ENCODE assay signal across 16 mouse cellular contexts in the genomic region with DNA sequence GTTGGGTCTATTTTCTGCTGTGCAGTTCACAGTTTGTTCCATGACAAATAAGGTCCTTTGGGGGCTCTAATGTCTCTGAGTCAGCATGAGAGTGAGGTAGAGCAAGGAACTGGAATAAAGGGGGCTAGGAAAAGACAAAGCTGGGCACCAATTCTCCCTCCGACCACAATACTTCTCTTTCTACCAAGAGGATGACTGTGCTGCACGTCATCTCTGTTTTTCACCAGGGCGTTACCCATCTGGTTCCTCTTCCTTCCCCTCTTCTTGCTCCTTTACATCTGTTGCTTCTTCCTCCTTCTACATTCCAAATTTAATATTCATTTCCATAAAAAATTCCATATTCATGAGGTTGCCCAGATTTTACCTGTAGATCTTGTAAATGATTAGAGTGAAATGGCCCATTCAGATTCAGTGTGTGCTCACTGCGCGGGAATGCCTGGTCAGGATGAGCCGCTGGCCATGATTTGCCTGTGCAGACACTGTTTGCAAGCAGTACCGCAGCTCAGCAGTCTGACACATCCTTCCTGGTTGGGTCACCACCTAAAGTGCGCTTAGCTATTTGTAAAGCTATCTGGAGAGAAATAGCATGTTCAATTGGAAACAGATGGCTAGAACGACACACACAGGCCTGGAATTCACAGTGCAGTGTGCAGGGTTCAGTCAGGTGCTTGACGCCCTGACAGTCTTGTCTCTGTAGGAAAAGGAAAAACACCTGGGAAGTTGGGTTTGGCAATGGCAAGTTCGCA.
DNase-seq lines count a peak whose midpoint lies in the region; ATAC-seq and TF ChIP-seq lines count a peak whose summit lies in the region.
"Had no signal": no experiment of that assay in that cellular context is flagged by ENCODE, and none has a peak within 500 bp of the region (broad histone marks: within the 10 kb centered on the region; RNA-seq: fewer than 3 reads in every experiment).

No protein-coding gene starts in this region.

- TF ChIP-seq EP300 in lung, postnatal 0 days (IDR thresholded peaks at IDR 0.05), result no peak

- 71% methylated on average over 11 of the region's 11 CpGs for WGBS in lung, postnatal 0 days

- H3K36me3 ChIP-seq in lung, postnatal 0 days (ENCODE audit: insufficient read depth, low read length), result no peaks in the 10 kb centered on the region
- H3K36me3 ChIP-seq: embryonic facial prominence, embryonic 15.5 days; limb, embryonic 15.5 days; neural tube, embryonic 13.5 days had no signal

- no peaks in the 10 kb centered on the region for H3K27me3 ChIP-seq in lung, postnatal 0 days (replicated peaks; ENCODE audit: insufficient read depth, low read length)
- H3K27me3 ChIP-seq: embryonic facial prominence, embryonic 15.5 days; limb, embryonic 15.5 days; neural tube, embryonic 13.5 days had no signal

- no peaks in the 10 kb centered on the region for H3K4me1 ChIP-seq in lung, postnatal 0 days (ENCODE audit: insufficient read depth, low read depth, low read length)
- H3K4me1 ChIP-seq: limb, embryonic 15.5 days; neural tube, embryonic 13.5 days had no signal

- ATAC-seq in common myeloid progenitor, adult 5-6 weeks (replicated peaks; ENCODE audit: low read depth, poor library complexity, severe bottlenecking), result peak; percentile 52; the same call in 1 of the 2 replicates
- peak; percentile 77 for ATAC-seq in granulocyte monocyte progenitor cell, adult 5-6 weeks (replicated peaks; ENCODE audit: poor library complexity, severe bottlenecking)
- ATAC-seq in monocyte, adult 5-6 weeks (replicated peaks; ENCODE audit: insufficient number of reproducible peaks, low FRiP score, low TSS enrichment, poor library complexity, severe bottlenecking), result peak; percentile 50; the same call in 1 of the 2 replicates
- no peak for ATAC-seq in lung, postnatal 0 days
- ATAC-seq: intestine, postnatal 0 days had no signal

- peak; percentile 3 for DNase-seq in kidney, postnatal 14 days
- no peak for DNase-seq in kidney, adult 18-20 months
- DNase-seq in adrenal gland, postnatal 25 days, result no peak
- no peak for DNase-seq in lung, postnatal 0 days (ENCODE audit: low spot score)
- no peak for DNase-seq in lung, postnatal 4 days
- DNase-seq: lung, postnatal 10 days; right cerebral cortex, adult 18-20 months; thymus, postnatal 36 days had no signal

- no peak overlapping the region for H3K4me2 ChIP-seq in lung, postnatal 0 days (replicated peaks; ENCODE audit: low read depth, low read length)
- H3K4me2 ChIP-seq: embryonic facial prominence, embryonic 15.5 days; limb, embryonic 15.5 days; neural tube, embryonic 13.5 days had no signal

- no peak overlapping the region for H3K4me3 ChIP-seq in lung, postnatal 0 days (ENCODE audit: low read depth, low read length)
- H3K4me3 ChIP-seq: embryonic facial prominence, embryonic 15.5 days; layer of hippocampus, adult 2 months; limb, embryonic 15.5 days; neural tube, embryonic 13.5 days had no signal

- TF ChIP-seq CTCF in lung, postnatal 0 days (IDR thresholded peaks at IDR 0.05), result no peak

- no peak overlapping the region for H3K27ac ChIP-seq in lung, postnatal 0 days (ENCODE audit: low read length)
- H3K27ac ChIP-seq: embryonic facial prominence, embryonic 15.5 days; layer of hippocampus, adult 2 months; limb, embryonic 15.5 days; neural tube, embryonic 13.5 days had no signal

- H3K9ac ChIP-seq in lung, postnatal 0 days (replicated peaks; ENCODE audit: low read depth), result no peak overlapping the region
- H3K9ac ChIP-seq: embryonic facial prominence, embryonic 15.5 days; limb, embryonic 15.5 days; neural tube, embryonic 13.5 days had no signal

- no peaks in the 10 kb centered on the region for H3K9me3 ChIP-seq in lung, postnatal 0 days (ENCODE audit: low read length)
- H3K9me3 ChIP-seq: embryonic facial prominence, embryonic 15.5 days; limb, embryonic 15.5 days; neural tube, embryonic 13.5 days had no signal
